Mouse (Mus musculus) liver, postnatal 0 days (tissue): Measurements from ENCODE around the gene Susd6. TPM values are rescaled to one million over a fixed set of nuclear protein-coding genes. Genes with fewer than 3 reads are reported as not detected.
A peak's percentile ranks its signal among the peaks of the same experiment; 100 is the strongest.

Experiments
- ATAC-seq: fragments of 200-750 bp; cut with Nextera tagmentation; 2 replicates; pipeline ENCODE4 v1.8.0; 2017; ENCODE audit warnings: mild to moderate bottlenecking, moderate library complexity
- DNase-seq: peaks from one replicate; pipeline ENCODE4 v3.0.0-alpha.2; 2016
- H3K27ac ChIP-seq: fragments of 300-500 bp; sonication (generic); 2 replicates; pipeline ENCODE4 v1.5.1; 2014; ENCODE audit warnings: antibody characterized with exemption, moderate library complexity, mild to moderate bottlenecking, low read depth
- H3K27me3 ChIP-seq: fragments of 300-500 bp; sonication (generic); 2 replicates; pipeline ENCODE4 v1.6.1; 2014; ENCODE audit warnings: low read length, control low read depth, mixed read lengths; ENCODE audit not compliant: insufficient read depth
- H3K36me3 ChIP-seq: fragments of 300-500 bp; sonication (generic); replicated peaks from 2 replicates; pipeline ENCODE4 v1.6.1; 2014; ENCODE audit warnings: mild to moderate bottlenecking, control low read depth, low read length, moderate library complexity, mixed read lengths; ENCODE audit not compliant: insufficient read depth
- H3K4me1 ChIP-seq: fragments of 300-500 bp; sonication (generic); 2 replicates; pipeline ENCODE4 v1.6.1; 2014; ENCODE audit warnings: antibody characterized with exemption, mild to moderate bottlenecking, control low read depth; ENCODE audit not compliant: insufficient read depth
- H3K4me2 ChIP-seq: fragments of 300-500 bp; sonication (generic); 2 replicates; pipeline ENCODE4 v1.6.1; 2014; ENCODE audit warnings: low read depth, mild to moderate bottlenecking, low read length, moderate library complexity, mixed read lengths
- H3K4me3 ChIP-seq: fragments of 300-500 bp; sonication (generic); 2 replicates; pipeline ENCODE4 v1.5.1; 2014; ENCODE audit warnings: low read depth, low read length
- H3K9ac ChIP-seq: fragments of 300-500 bp; sonication (generic); replicated peaks from 2 replicates; pipeline ENCODE4 v1.6.1; 2014; ENCODE audit warnings: mild to moderate bottlenecking, moderate library complexity
- H3K9me3 ChIP-seq: fragments of 300-500 bp; sonication (generic); 2 replicates; pipeline ENCODE4 v1.6.1; 2016; ENCODE audit warnings: mild to moderate bottlenecking, control low read depth, low read length, mixed read lengths
- CTCF ChIP-seq: sonication (generic); IDR thresholded peaks from 2 replicates; pipeline ENCODE4 v1.5.1; 2016; ENCODE audit warnings: antibody characterized with exemption, low read depth
- EP300 ChIP-seq: IDR thresholded peaks from 2 replicates; pipeline ENCODE4 v1.6.1; 2016; ENCODE audit warnings: antibody characterized with exemption, low read depth, mild to moderate bottlenecking
- WGBS: fragments of 180-500 bp; shearing (Covaris S2); extraction: QIAGEN DNeasy Blood & Tissue Kit; methylation state at CpG from one replicate; pipeline ENCODE4 v1.1.7; 2014; ENCODE audit not compliant: insufficient replicate concordance; 5-methylcytosine and 5-hydroxymethylcytosine counted together
- polyA plus RNA-seq: library from polyadenylated mRNA; unstranded; fragments of >200 nt; fragmentation: Nextera tagmentation; extraction: Ambion mirVana; gene quantifications from 2 replicates; pipeline ENCODE4 v1.2.1, GENCODE M21; 2015

Susd6 gene
- polyA plus RNA-seq, 1 experiment from 2014 or later: 10.8 TPM

GRCm38 (mm10) chr12:80830211-80830610, 39.9 kb downstream of the Susd6 start:
- H3K27ac ChIP-seq: 0 out of 2 replicates have a peak overlapping the region, but pooled peaks have one; percentile 64
- peaks cover 55% of the 10 kb centered on the region for H3K4me1 ChIP-seq
- WGBS: 66% methylated on average over 2 of the region's 2 CpGs

GRCm38 (mm10) chr12:80830820-80831219, 40.5 kb downstream of the Susd6 start:
- DNase-seq (no peak), ATAC-seq (no peak)

More at GRCm38 (mm10) chr12:80830211-80830610, 39.9 kb downstream of the Susd6 start:
- TF ChIP-seq CTCF: no peak
- no peak for TF ChIP-seq EP300
- Histone ChIP-seq H3K27me3 (no peaks in the 10 kb centered on the region), H3K9me3 (no peaks in the 10 kb centered on the region), H3K9ac (no peak overlapping the region), H3K4me3 (no peak overlapping the region), H3K36me3 (peaks cover 23% of the 10 kb centered on the region), H3K4me2 (no peak overlapping the region)
- no peak for DNase-seq
- no peak for ATAC-seq

GRCm38 (mm10) chr12:80832313-80832712, 42.0 kb downstream of the Susd6 start:
- H3K27me3 ChIP-seq: no peaks in the 10 kb centered on the region
- no peaks in the 10 kb centered on the region for H3K9me3 ChIP-seq
- no peak overlapping the region for H3K9ac ChIP-seq
- no peak overlapping the region for H3K4me2 ChIP-seq
- H3K27ac ChIP-seq: peak overlapping the region; percentile 64
- peaks cover 46% of the 10 kb centered on the region for H3K4me1 ChIP-seq
- no peak for DNase-seq
- peak; percentile 82 for ATAC-seq
- H3K36me3 ChIP-seq: peaks cover 23% of the 10 kb centered on the region
- no peak overlapping the region for H3K4me3 ChIP-seq
- TF ChIP-seq EP300: peak; percentile 84
- no peak for TF ChIP-seq CTCF
- 63% methylated on average over 1 of the region's 1 CpGs for WGBS

More at GRCm38 (mm10) chr12:80830820-80831219, 40.5 kb downstream of the Susd6 start:
- TF ChIP-seq CTCF (no peak), EP300 (no peak)
- no peak overlapping the region for H3K4me2 ChIP-seq
- no peaks in the 10 kb centered on the region for H3K9me3 ChIP-seq
- peaks cover 23% of the 10 kb centered on the region for H3K36me3 ChIP-seq
- H3K4me1 ChIP-seq: peaks cover 54% of the 10 kb centered on the region
- no peak overlapping the region for H3K4me3 ChIP-seq
- H3K27me3 ChIP-seq: no peaks in the 10 kb centered on the region
- no peak overlapping the region for H3K9ac ChIP-seq
- 43% methylated on average over 2 of the region's 2 CpGs for WGBS
- peak overlapping the region; percentile 64 for H3K27ac ChIP-seq

- H3K27me3 ChIP-seq: no peaks in the 10 kb centered on the region
- H3K4me3 ChIP-seq: no peak overlapping the region
- peaks cover 48% of the 10 kb centered on the region for H3K4me1 ChIP-seq
- H3K9ac ChIP-seq: no peak overlapping the region
- ATAC-seq (no peak), DNase-seq (no peak)
- H3K9me3 ChIP-seq: no peaks in the 10 kb centered on the region
- H3K27ac ChIP-seq: peak overlapping the region; percentile 64
- TF ChIP-seq CTCF (0 out of 2 replicates have a peak, but pooled peaks have one; percentile 5), EP300 (0 out of 2 replicates have a peak, but pooled peaks have one; percentile 18)
- peaks cover 17% of the 10 kb centered on the region for H3K36me3 ChIP-seq
- no peak overlapping the region for H3K4me2 ChIP-seq
- WGBS: 32% methylated on average over 2 of the region's 2 CpGs
These were observed 43.2 kb downstream of the Susd6 start for GRCm38 (mm10) chr12:80833541-80833940.

GRCm38 (mm10) chr12:80834156-80834900, 44.0 kb downstream of the Susd6 start:
- Histone ChIP-seq H3K4me3 (no peak overlapping the region), H3K9ac (no peak overlapping the region), H3K4me2 (no peak overlapping the region), H3K4me1 (peaks cover 54% of the 10 kb centered on the region), H3K27me3 (no peaks in the 10 kb centered on the region), H3K27ac (peak overlapping the region; percentile 64), H3K36me3 (peaks cover 13% of the 10 kb centered on the region), H3K9me3 (no peaks in the 10 kb centered on the region)
- peak; percentile 78 for DNase-seq
- TF ChIP-seq CTCF: no peak
- TF ChIP-seq EP300: no peak
- 61% methylated on average over 3 of the region's 3 CpGs for WGBS
- peak; percentile 77 for ATAC-seq

GRCm38 (mm10) chr12:80834901-80835570, 44.7 kb downstream of the Susd6 start:
- peaks cover 7% of the 10 kb centered on the region for H3K36me3 ChIP-seq
- WGBS: 71% methylated on average over 5 of the region's 8 CpGs
- no peak overlapping the region for H3K9ac ChIP-seq
- ATAC-seq (no peak), DNase-seq (peak; percentile 28)
- no peaks in the 10 kb centered on the region for H3K9me3 ChIP-seq
- H3K27me3 ChIP-seq: no peaks in the 10 kb centered on the region
- no peak overlapping the region for H3K4me2 ChIP-seq
- TF ChIP-seq CTCF: no peak
- no peak for TF ChIP-seq EP300
- H3K27ac ChIP-seq: peak overlapping the region; percentile 64
- H3K4me1 ChIP-seq: peaks cover 53% of the 10 kb centered on the region
- H3K4me3 ChIP-seq: no peak overlapping the region
